ENCODE assay signal across 13 mouse cellular contexts in genomic region chr4:55329621-55330346, GRCm38 (mm10). TPM values are rescaled to one million over a fixed set of nuclear protein-coding genes. Genes with fewer than 3 reads are reported as not detected.
DNase-seq lines count a peak whose midpoint lies in the region; ATAC-seq lines count a peak whose summit lies in the region.
"Had no signal": no experiment of that assay in that cellular context is flagged by ENCODE, and none has a peak within 500 bp of the region (broad histone marks: within the 10 kb centered on the region; RNA-seq: fewer than 3 reads in every experiment).

No protein-coding gene starts in this region.

- H3K4me1 ChIP-seq in forebrain, embryonic 14.5 days (ENCODE audit: control insufficient read depth, insufficient read depth, low read length) = no peaks in the 10 kb centered on the region
- H3K4me1 ChIP-seq: forebrain, embryonic 13.5 days; hindbrain, embryonic 15.5 days had no signal

- no peak overlapping the region for H3K4me2 ChIP-seq in forebrain, embryonic 14.5 days (ENCODE audit: low read length)
- H3K4me2 ChIP-seq: forebrain, embryonic 13.5 days; hindbrain, embryonic 15.5 days had no signal

- no peak overlapping the region for H3K27ac ChIP-seq in forebrain, embryonic 14.5 days (ENCODE audit: low read depth, low read length)
- H3K27ac ChIP-seq: forebrain, embryonic 13.5 days; hindbrain, embryonic 15.5 days had no signal

- no peaks in the 10 kb centered on the region for H3K36me3 ChIP-seq in forebrain, embryonic 14.5 days (ENCODE audit: control insufficient read depth, insufficient read depth, low read length)
- H3K36me3 ChIP-seq: hindbrain, embryonic 15.5 days had no signal

- H3K4me3 ChIP-seq in forebrain, embryonic 14.5 days (ENCODE audit: low read depth, low read length) = no peak overlapping the region
- H3K4me3 ChIP-seq: forebrain, embryonic 13.5 days; hindbrain, embryonic 15.5 days had no signal

- ATAC-seq in forebrain, embryonic 14.5 days = no peak
- ATAC-seq: forebrain, embryonic 13.5 days had no signal

- WGBS in forebrain, embryonic 14.5 days = 85% methylated on average over 8 of the region's 8 CpGs

- H3K9me3 ChIP-seq in forebrain, embryonic 14.5 days (replicated peaks; ENCODE audit: control insufficient read depth, low read length) = no peaks in the 10 kb centered on the region
- H3K9me3 ChIP-seq: forebrain, embryonic 13.5 days; hindbrain, embryonic 15.5 days had no signal

- no peak overlapping the region for H3K9ac ChIP-seq in forebrain, embryonic 14.5 days (ENCODE audit: low read length)
- H3K9ac ChIP-seq: forebrain, embryonic 13.5 days; hindbrain, embryonic 15.5 days had no signal

- DNase-seq in frontal cortex, adult 2 months (ENCODE audit: extremely low spot score in 1 of 2, low spot score in 1 of 2) = peak; percentile 62 to 64
- DNase-seq in frontal cortex, postnatal 25 days (ENCODE audit: low spot score in 2 of 2) = no peak
- peak; percentile 54 for DNase-seq in 3T3-L1 (ENCODE audit: low read depth, low spot score)
- peak; percentile 60 for DNase-seq in fibroblast of lung, adult 2 months (ENCODE audit: low read depth)
- peak; percentile 82 for DNase-seq in lung, postnatal 25 days (ENCODE audit: low spot score)
- no peak for DNase-seq in forebrain, embryonic 14.5 days (ENCODE audit: low spot score)
- DNase-seq in kidney, adult 9 months = no peak
- DNase-seq in adrenal gland, adult 2 months = no peak
- DNase-seq: cerebellum, adult 8-10 months; layer of hippocampus, adult 9-11 months; liver had no signal

- no peaks in the 10 kb centered on the region for H3K27me3 ChIP-seq in forebrain, embryonic 14.5 days (replicated peaks; ENCODE audit: control insufficient read depth, insufficient read depth, low read length)
- H3K27me3 ChIP-seq: forebrain, embryonic 13.5 days; hindbrain, embryonic 15.5 days had no signal

RNA-seq across cellular contexts. Expression of gene Rad23b, which starts 20.1 kb away (rescaled TPM):
- 112 and 125 TPM in 2 replicates for polyA plus RNA-seq in frontal cortex, adult 2 months (2012; rRNA removed)
- polyA plus RNA-seq in forebrain, embryonic 14.5 days (2014; fragmentation: Nextera tagmentation; extraction: Ambion mirVana) = 95.7 and 120 TPM in 2 replicates
- 100 to 1,000 TPM; 129 to 174 TPM for total RNA-seq in adrenal gland, adult 2 months (2021)
- polyA plus RNA-seq in adrenal gland, adult 2 months (2012; rRNA removed) = 314 and 322 TPM in 2 replicates

Comparison
In these comparisons a context has a peak if more than half of its experiments do, and no peak if none do; other contexts are left out.
1. DNase-seq: peak in frontal cortex, adult 2 months (2 of 2), 3T3-L1 (single experiment), fibroblast of lung, adult 2 months (single experiment) and lung, postnatal 25 days (single experiment); none in frontal cortex, postnatal 25 days (0 of 2), forebrain, embryonic 14.5 days (single experiment), kidney, adult 9 months (single experiment) and adrenal gland, adult 2 months (single experiment).